Comparison of ENCODE assay signal across 9 mouse cellular contexts in the genomic region with DNA sequence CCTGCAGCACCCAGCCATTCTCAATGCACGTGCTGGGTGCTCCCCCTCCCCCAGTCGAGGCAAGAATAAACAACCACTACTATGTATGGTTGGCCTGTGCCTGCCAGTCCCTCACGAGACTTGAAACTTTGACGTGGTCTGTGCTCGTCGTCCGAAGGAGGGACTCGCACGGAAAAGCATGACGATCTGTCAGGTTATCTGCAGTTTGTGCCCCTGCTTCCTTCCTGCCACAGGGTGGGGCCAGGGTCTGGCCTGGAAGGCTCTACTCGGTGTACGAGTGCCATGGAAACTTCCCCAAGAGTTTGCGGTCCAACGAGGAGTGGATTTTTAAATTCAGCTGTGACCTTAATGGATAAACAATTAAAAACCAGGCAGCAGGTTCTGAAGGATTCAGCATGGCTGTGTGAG. TPM values are rescaled to one million over a fixed set of nuclear protein-coding genes. Genes with fewer than 3 reads are reported as not detected.
A peak's percentile ranks its signal among the peaks of the same experiment; 100 is the strongest.
DNase-seq lines count a peak whose midpoint lies in the region; ATAC-seq and TF ChIP-seq lines count a peak whose summit lies in the region.
"Had no signal": no experiment of that assay in that cellular context is flagged by ENCODE, and none has a peak within 500 bp of the region (broad histone marks: within the 10 kb centered on the region; RNA-seq: fewer than 3 reads in every experiment).

No protein-coding gene starts in this region.

- peak overlapping the region; percentile 65 for H3K4me3 ChIP-seq in embryonic facial prominence, embryonic 11.5 days (ENCODE audit: low read depth, low read length)
- H3K4me3 ChIP-seq in hindbrain, embryonic 15.5 days = peak overlapping the region; percentile 84
- peak overlapping the region; percentile 3; the same call in 1 of the 2 replicates for H3K4me3 ChIP-seq in liver, adult 2 months (ENCODE audit: insufficient read depth, low read depth, low read length)
- peak overlapping the region; percentile 81 for H3K4me3 ChIP-seq in neural tube, embryonic 13.5 days

- H3K9me3 ChIP-seq in embryonic facial prominence, embryonic 11.5 days (replicated peaks; ENCODE audit: control insufficient read depth, low read length) = no peaks in the 10 kb centered on the region
- H3K9me3 ChIP-seq in hindbrain, embryonic 15.5 days = no peaks in the 10 kb centered on the region
- H3K9me3 ChIP-seq in neural tube, embryonic 13.5 days = no peaks in the 10 kb centered on the region

- ATAC-seq in embryonic facial prominence, embryonic 11.5 days (replicated peaks; ENCODE audit: insufficient number of reproducible peaks, low FRiP score, low TSS enrichment, low read depth) = peak; percentile 35
- no peak for ATAC-seq in hindbrain, embryonic 15.5 days (ENCODE audit: low FRiP score, low read depth)
- ATAC-seq in neural tube, embryonic 13.5 days (ENCODE audit: low read depth) = 0 out of 2 replicates have a peak, but pooled peaks have one; percentile 13

- intact Hi-C loops in left cerebral cortex, postnatal 10 days (cut with DNase I) = no loop called here

- peaks cover 4% of the 10 kb centered on the region for H3K4me1 ChIP-seq in embryonic facial prominence, embryonic 11.5 days (ENCODE audit: control insufficient read depth, insufficient read depth, low read length)
- peaks cover 35% of the 10 kb centered on the region for H3K4me1 ChIP-seq in hindbrain, embryonic 15.5 days (replicated peaks)
- peaks cover 25% of the 10 kb centered on the region for H3K4me1 ChIP-seq in liver, adult 2 months (ENCODE audit: control insufficient read depth, insufficient read depth, low read length)
- peaks cover 37% of the 10 kb centered on the region for H3K4me1 ChIP-seq in neural tube, embryonic 13.5 days (replicated peaks)

- WGBS in embryonic facial prominence, embryonic 11.5 days = 9% methylated on average over 14 of the region's 14 CpGs
- WGBS in hindbrain, embryonic 15.5 days = 4% methylated on average over 14 of the region's 14 CpGs
- 2% methylated on average over 14 of the region's 14 CpGs for WGBS in liver, adult 2 months
- WGBS in neural tube, embryonic 13.5 days = 10% methylated on average over 14 of the region's 14 CpGs

- H3K4me2 ChIP-seq in embryonic facial prominence, embryonic 11.5 days (ENCODE audit: low read depth, low read length) = peak overlapping the region; percentile 86
- peak overlapping the region; percentile 90 for H3K4me2 ChIP-seq in hindbrain, embryonic 15.5 days
- peak overlapping the region; percentile 88 for H3K4me2 ChIP-seq in neural tube, embryonic 13.5 days

- TF ChIP-seq CTCF in liver, adult 2 months (IDR thresholded peaks at IDR 0.05; ENCODE audit: low read depth, low read length) = 0 out of 2 replicates have a peak, but pooled peaks have one; percentile 5

- TF ChIP-seq POLR2A in liver, adult 2 months (IDR thresholded peaks at IDR 0.05; ENCODE audit: extremely low read depth, insufficient read depth, low read length) = no peak

- no peak overlapping the region for H3K27ac ChIP-seq in embryonic facial prominence, embryonic 11.5 days (replicated peaks; ENCODE audit: low read depth, low read length)
- H3K27ac ChIP-seq in hindbrain, embryonic 15.5 days (replicated peaks) = 0 out of 2 replicates have a peak overlapping the region, but pooled peaks have one; percentile 86
- H3K27ac ChIP-seq in liver, adult 2 months (replicated peaks; ENCODE audit: insufficient read depth, low read depth, low read length) = peak overlapping the region; percentile 17
- peak overlapping the region; percentile 88; the same call in 1 of the 2 replicates for H3K27ac ChIP-seq in neural tube, embryonic 13.5 days (replicated peaks)
- H3K27ac ChIP-seq: macrophage had no signal

- H3K27me3 ChIP-seq in embryonic facial prominence, embryonic 11.5 days (ENCODE audit: control insufficient read depth, insufficient read depth, low read length) = no peaks in the 10 kb centered on the region
- no peaks in the 10 kb centered on the region for H3K27me3 ChIP-seq in hindbrain, embryonic 15.5 days
- no peaks in the 10 kb centered on the region for H3K27me3 ChIP-seq in liver, adult 2 months (ENCODE audit: control insufficient read depth, insufficient read depth, low read length)
- H3K27me3 ChIP-seq in neural tube, embryonic 13.5 days = no peaks in the 10 kb centered on the region

- H3K36me3 ChIP-seq in embryonic facial prominence, embryonic 11.5 days (replicated peaks; ENCODE audit: control insufficient read depth, insufficient read depth, low read depth, low read length) = no peaks in the 10 kb centered on the region
- no peaks in the 10 kb centered on the region for H3K36me3 ChIP-seq in hindbrain, embryonic 15.5 days
- H3K36me3 ChIP-seq in liver, adult 2 months (ENCODE audit: control insufficient read depth, insufficient read depth, low read length) = no peaks in the 10 kb centered on the region
- H3K36me3 ChIP-seq in neural tube, embryonic 13.5 days = no peaks in the 10 kb centered on the region

- H3K79me2 ChIP-seq in liver, adult 2 months (ENCODE audit: control insufficient read depth, insufficient read depth, low read length) = peaks cover 19% of the 10 kb centered on the region

- peak overlapping the region; percentile 39 for H3K9ac ChIP-seq in embryonic facial prominence, embryonic 11.5 days (replicated peaks; ENCODE audit: low read length)
- peak overlapping the region; percentile 94 for H3K9ac ChIP-seq in hindbrain, embryonic 15.5 days
- peak overlapping the region; percentile 16 for H3K9ac ChIP-seq in liver, adult 2 months (ENCODE audit: low read depth, low read length)
- peak overlapping the region; percentile 93 for H3K9ac ChIP-seq in neural tube, embryonic 13.5 days

- DNase-seq in cerebellum, adult 9-10 months = peak; percentile 39
- DNase-seq in cerebellum, adult 11-12 months = no peak
- no peak for DNase-seq in embryonic facial prominence, embryonic 11.5 days (ENCODE audit: low spot score)
- no peak for DNase-seq in liver, adult 2 months (ENCODE audit: extremely low read depth, low read depth, low spot score)
- DNase-seq in frontal cortex, postnatal 10 days (ENCODE audit: low spot score in 2 of 2) = no peak
- DNase-seq in left cerebral cortex, postnatal 10 days (ENCODE audit: extremely low spot score in 1 of 2, low spot score in 2 of 2) = no peak

RNA-seq across cellular contexts. Expression of gene Rab4a, which starts 1.2 kb away (rescaled TPM):
- polyA plus RNA-seq in embryonic facial prominence, embryonic 11.5 days (2014; fragmentation: Nextera tagmentation; extraction: Ambion mirVana) = 56.7 and 57.3 TPM in 2 replicates
- 77.5 and 82.2 TPM in 2 replicates for polyA plus RNA-seq in hindbrain, embryonic 15.5 days (2015; fragmentation: Nextera tagmentation; extraction: Ambion mirVana)
- total RNA-seq in liver, adult 2 months (2014; rRNA removed) = 15.4 and 15.7 TPM in 2 replicates
- 24.4 and 24.6 TPM in 2 replicates for polyA plus RNA-seq in liver, adult 2 months (2012; rRNA removed)
- polyA plus RNA-seq in neural tube, embryonic 13.5 days (2015; fragmentation: Nextera tagmentation; extraction: Ambion mirVana) = 78.6 and 89.6 TPM in 2 replicates
- 10 to 100 TPM; 61.3 to 63.1 TPM for total RNA-seq in left cerebral cortex, postnatal 10 days (2021)

RNA-seq across cellular contexts. Expression of gene Ccsap, which starts 53.0 kb away (rescaled TPM):
- polyA plus RNA-seq in embryonic facial prominence, embryonic 11.5 days (2014; fragmentation: Nextera tagmentation; extraction: Ambion mirVana) = 5.6 and 6.9 TPM in 2 replicates
- polyA plus RNA-seq in hindbrain, embryonic 15.5 days (2015; fragmentation: Nextera tagmentation; extraction: Ambion mirVana) = 5.7 and 6.2 TPM in 2 replicates
- total RNA-seq in liver, adult 2 months (2014; rRNA removed) = 0.09 and 0.34 TPM in 2 replicates
- 0.07 and 0.12 TPM in 2 replicates for polyA plus RNA-seq in liver, adult 2 months (2012; rRNA removed)
- 4.5 and 4.6 TPM in 2 replicates for polyA plus RNA-seq in neural tube, embryonic 13.5 days (2015; fragmentation: Nextera tagmentation; extraction: Ambion mirVana)
- total RNA-seq in left cerebral cortex, postnatal 10 days (2021) = 10 to 100 TPM; 54.9 to 57.0 TPM

Comparison
In these comparisons a context has a peak if more than half of its experiments do, and no peak if none do; other contexts are left out.
1. H3K4me3 ChIP-seq: peak in every context shown above with its lines; median percentile 84 in hindbrain, embryonic 15.5 days; 81 in neural tube, embryonic 13.5 days; 65 in embryonic facial prominence, embryonic 11.5 days; 3 in liver, adult 2 months.
2. H3K9ac ChIP-seq: peak in every context shown above with its lines; median percentile 94 in hindbrain, embryonic 15.5 days; 93 in neural tube, embryonic 13.5 days; 39 in embryonic facial prominence, embryonic 11.5 days; 16 in liver, adult 2 months.